Mouse (Mus musculus) MEL (cell line): ENCODE data around the gene Stfa1.
"Not testable (repeated sequence)": the region's sequence is repeated elsewhere in the genome, so short reads cannot be mapped to it uniquely, and the experiment has no call there.

Source experiments
- CTCF ChIP-seq, 3 experiments: IDR thresholded peaks in 2 of 3; conservative IDR thresholded peaks in 1 of 3; 2 replicates each; pipeline ENCODE4 v1.5.1; 2011 to 2012; ENCODE audit warnings: low read length in 3 of 3, low read depth in 2 of 3, mild to moderate bottlenecking in 2 of 3, improper control_type of control experiment in 1 of 3, inconsistent platforms in 1 of 3, mixed read lengths in 1 of 3, moderate library complexity in 1 of 3; ENCODE audit not compliant: control insufficient read depth in 1 of 3, insufficient read depth in 1 of 3, poor library complexity in 1 of 3, severe bottlenecking in 1 of 3
- GABPA ChIP-seq: IDR thresholded peaks from 2 replicates; pipeline ENCODE4 v1.6.1; 2012; ENCODE audit warnings: low read depth, mild to moderate bottlenecking, inconsistent platforms, low read length, improper control_type of control experiment, moderate library complexity
- HCFC1 ChIP-seq: IDR thresholded peaks from 2 replicates; pipeline ENCODE4 v1.6.1; 2012; ENCODE audit warnings: low read depth, mild to moderate bottlenecking, inconsistent platforms, low read length, improper control_type of control experiment, moderate library complexity
- KAT2A ChIP-seq: conservative IDR thresholded peaks from 2 replicates; pipeline ENCODE4 v1.6.1; 2012; ENCODE audit warnings: low read depth, low read length, improper control_type of control experiment, inconsistent platforms
- MAZ ChIP-seq: IDR thresholded peaks from 2 replicates; pipeline ENCODE4 v1.6.1; 2012; ENCODE audit warnings: low read depth, mild to moderate bottlenecking, inconsistent platforms, low read length, improper control_type of control experiment
- MXI1 ChIP-seq: IDR thresholded peaks from 2 replicates; pipeline ENCODE4 v1.6.1; 2011; ENCODE audit warnings: mild to moderate bottlenecking, low read depth, low read length, improper control_type of control experiment
- NRF1 ChIP-seq: IDR thresholded peaks from 2 replicates; pipeline ENCODE4 v1.6.1; 2014; ENCODE audit warnings: low read depth, mild to moderate bottlenecking, inconsistent platforms, low read length, improper control_type of control experiment, moderate library complexity; ENCODE audit not compliant: poor library complexity, insufficient read depth, severe bottlenecking
- TBP ChIP-seq: IDR thresholded peaks from 2 replicates; pipeline ENCODE4 v1.8.0; 2011; ENCODE audit warnings: low read depth, low read length, improper control_type of control experiment

GRCm38 (mm10) chr16:36260585-36260984, 16.2 kb upstream of the Stfa1 start:
- not testable (repeated sequence) for TF ChIP-seq TBP; MAZ; MXI1; KAT2A; CTCF (IDR thresholded peaks at IDR 0.05 in 2 of 3, conservative IDR thresholded peaks at IDR 0.05 in 1 of 3; ENCODE audit: control insufficient read depth in 1 of 3, insufficient read depth in 1 of 3, low read depth in 2 of 3, low read length in 3 of 3, poor library complexity in 1 of 3, severe bottlenecking in 1 of 3); HCFC1; NRF1; GABPA
